Mouse (Mus musculus) cerebellum, adult 11-12 months (tissue): ENCODE results near the gene Pdss2.

Experiments used
- DNase-seq: peaks from one replicate; pipeline ENCODE4 v3.0.0; 2022

Pdss2 gene

GRCm38 (mm10) chr10:43220910-43221625, at the start of gene Pdss2:
TSS of gene Pdss2 (plus strand) at chr10:43221486.
- DNase-seq, result peak; percentile 95

DNA sequence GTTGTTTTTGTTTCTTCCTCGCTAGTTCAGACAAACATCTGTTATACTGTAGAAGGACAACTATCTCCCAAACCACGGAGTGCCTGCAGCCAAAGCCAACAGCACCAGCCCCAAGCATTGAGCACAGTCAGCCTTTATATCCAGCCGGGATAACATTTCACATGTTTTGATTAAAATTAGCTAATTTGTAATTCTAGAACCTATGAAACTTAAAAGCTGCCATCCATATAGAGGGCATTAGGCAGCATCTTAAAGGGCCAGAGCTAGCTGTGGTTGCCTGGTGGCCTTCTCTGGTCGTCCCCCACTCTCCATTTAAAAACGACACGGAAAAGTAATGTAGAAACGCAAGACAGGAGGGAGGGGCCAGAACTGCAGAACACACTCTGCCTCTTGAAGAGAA, 49.2 kb upstream of the Pdss2 start:
- no peak for DNase-seq

- DNase-seq, result no peak
These were observed 48.7 kb upstream of the Pdss2 start for GRCm38 (mm10) chr10:43172554-43172953.

DNA sequence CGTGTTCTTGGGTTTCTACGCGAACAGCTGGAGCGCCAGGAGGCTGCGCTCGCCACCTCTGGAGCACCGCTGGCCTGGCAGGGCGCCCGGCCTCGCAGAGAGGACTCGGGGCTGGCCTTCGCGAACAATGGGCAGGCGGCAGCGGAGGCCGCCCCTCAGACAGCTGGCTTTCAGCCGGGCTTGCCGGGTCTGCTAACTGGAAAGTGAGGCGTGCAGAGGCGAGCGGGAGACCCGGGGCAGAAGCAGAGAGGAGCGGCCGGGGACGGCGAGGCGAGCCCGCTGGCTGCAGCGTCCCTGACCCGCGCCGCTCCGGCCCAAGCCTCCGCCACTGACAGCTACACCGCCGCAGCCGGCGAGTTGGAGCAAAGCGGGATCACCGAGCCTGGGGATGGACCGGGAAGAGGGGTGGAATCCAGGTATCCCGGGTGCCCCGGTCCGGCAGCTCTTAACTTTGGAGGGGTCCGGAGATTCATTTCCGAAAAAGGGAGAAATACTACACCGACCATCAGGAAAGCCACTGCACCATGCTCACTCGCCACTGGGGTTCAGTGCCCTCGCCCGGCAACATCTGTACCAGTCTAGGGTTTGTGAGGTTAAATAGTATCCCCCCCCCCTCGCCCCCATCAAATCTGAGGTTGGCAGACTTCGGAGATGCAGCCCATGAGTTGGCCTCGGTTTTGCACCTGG, 48.0 kb upstream of the Pdss2 start:
- peak; percentile 66 for DNase-seq

- DNase-seq, result no peak
These were observed 47.4 kb upstream of the Pdss2 start for GRCm38 (mm10) chr10:43173828-43174325.

GRCm38 (mm10) chr10:43174326-43175155, 46.7 kb upstream of the Pdss2 start, which contains the start of the genes Sobp and 9030612E09Rik:
TSS of gene Sobp (minus strand) at chr10:43174530.
TSS of gene 9030612E09Rik (plus strand) at chr10:43174704.
- peak; percentile 84 for DNase-seq

- peak; percentile 67 for DNase-seq
These were observed 46.1 kb upstream of the Pdss2 start for GRCm38 (mm10) chr10:43175156-43175601.

DNA sequence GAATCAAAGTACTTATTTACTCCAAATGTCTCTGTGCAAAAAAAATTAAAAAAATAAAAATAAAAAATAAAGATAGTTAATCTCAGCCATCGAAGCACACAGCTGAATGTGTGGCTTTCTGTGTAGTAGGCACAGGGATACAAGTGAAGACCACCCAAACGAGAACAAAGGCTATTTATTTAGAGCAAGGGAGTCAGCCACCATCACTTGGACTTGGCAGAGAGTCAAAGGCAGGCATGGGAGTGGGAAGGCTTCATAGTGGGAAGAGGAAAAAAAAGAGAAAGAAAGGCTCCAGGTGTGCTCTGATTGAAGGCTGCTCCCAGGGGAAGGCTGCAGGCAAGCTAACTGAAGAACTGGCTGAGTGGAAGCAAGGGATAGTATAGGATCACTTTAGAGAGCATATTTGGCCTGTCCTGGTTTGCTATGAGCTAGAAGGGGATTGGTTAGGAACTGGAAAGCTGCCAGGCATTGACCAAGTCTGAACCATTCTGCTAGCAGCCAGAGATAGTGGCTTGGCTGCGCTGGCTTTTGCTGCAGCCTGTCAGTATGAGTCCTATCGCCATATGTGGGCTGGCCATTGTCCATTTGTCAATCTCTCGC, 40.9 kb upstream of the Pdss2 start:
- peak; percentile 49 for DNase-seq

DNA sequence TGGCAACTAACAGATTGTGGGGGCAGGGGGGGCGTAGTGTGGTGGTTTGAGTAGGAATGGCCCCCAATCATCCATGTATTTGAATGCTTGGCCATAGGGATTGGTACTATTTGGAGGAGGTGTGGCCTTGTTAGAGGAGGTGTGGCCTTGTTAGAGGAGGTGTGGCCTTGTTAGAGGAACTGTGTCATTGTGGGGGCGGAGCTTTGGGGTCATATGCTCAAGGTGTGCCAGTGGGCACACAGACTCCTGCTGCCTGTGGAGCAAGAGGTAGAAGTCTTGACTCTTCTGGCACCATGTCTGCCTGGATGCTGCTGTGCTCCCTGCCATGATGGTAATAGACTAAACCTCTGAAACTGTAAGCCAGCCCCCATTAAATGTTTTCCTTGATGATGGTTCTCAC, 21.1 kb upstream of the Pdss2 start:
- no peak for DNase-seq

- no peak for DNase-seq
These were observed 17.4 kb upstream of the Pdss2 start for GRCm38 (mm10) chr10:43203865-43204264.

- DNase-seq, result no peak
These were observed 9.4 kb upstream of the Pdss2 start for GRCm38 (mm10) chr10:43211866-43212265.

- no peak for DNase-seq
These were observed 3.9 kb upstream of the Pdss2 start for GRCm38 (mm10) chr10:43217361-43217900.

GRCm38 (mm10) chr10:43220479-43220878, 807 bp upstream of the Pdss2 start:
- DNase-seq, result peak; percentile 7

DNA sequence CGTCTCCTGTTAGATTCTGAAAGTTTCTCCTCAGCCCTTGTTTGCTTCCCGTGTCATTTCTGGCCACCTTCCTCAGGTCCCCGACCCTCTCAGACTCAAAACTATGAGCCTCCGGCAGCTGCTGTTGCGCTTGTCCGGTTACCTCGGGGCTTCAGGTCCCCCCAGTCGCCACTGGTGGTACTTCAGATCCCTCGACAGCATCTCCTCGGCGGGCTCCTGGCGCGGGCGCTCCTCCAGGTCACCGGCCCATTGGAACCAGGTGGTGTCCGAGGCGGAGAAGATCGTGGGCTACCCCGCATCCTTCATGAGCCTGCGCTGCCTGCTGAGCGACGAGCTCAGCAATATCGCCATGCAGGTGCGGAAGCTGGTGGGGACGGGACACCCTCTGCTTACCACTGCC, 373 bp downstream of the Pdss2 start:
- peak; percentile 64 for DNase-seq

DNA sequence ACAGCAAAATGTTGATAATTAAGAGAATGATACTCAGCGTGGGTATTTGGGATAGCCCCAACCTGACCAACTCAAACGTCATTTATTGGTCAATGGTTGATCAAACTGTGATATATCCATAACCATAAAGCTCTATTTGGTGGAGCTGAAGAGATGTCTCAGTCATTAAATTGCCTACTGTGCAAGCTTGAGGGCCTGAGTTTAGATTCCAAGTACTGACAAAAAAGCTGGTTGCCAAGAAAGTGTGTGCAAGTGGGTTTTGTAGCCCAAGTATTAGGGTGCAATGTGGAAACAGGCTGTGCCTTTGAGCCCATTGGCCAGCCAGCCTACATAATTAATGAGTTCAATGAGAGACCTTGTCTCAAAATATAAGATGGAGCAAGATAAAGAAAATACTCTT, 2.1 kb downstream of the Pdss2 start:
- DNase-seq, result no peak

- no peak for DNase-seq
These were observed 5.1 kb downstream of the Pdss2 start for GRCm38 (mm10) chr10:43226391-43226790.

- no peak for DNase-seq
These were observed 8.0 kb downstream of the Pdss2 start for GRCm38 (mm10) chr10:43229236-43229635.

- no peak for DNase-seq
These were observed 13.2 kb downstream of the Pdss2 start for GRCm38 (mm10) chr10:43234522-43234921.

DNA sequence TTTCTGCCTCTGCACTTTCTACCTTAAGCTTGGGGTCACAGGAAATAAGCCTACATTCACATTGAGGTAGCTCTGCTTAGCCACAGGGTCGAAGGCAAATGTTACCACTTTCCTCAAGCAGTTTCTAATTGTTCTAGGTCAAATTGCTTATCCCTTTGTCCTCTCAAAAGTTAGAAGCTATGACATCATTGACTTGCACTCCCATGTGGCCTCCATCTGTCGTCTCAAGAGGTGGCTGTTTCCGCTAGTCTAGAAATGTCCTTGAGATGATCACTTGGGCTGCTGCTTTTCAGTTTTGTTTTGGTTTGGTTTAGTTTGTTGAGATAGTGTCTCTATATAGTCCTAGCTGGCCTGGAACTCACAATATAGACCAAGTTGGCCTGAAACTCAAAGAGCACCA, 13.7 kb downstream of the Pdss2 start:
- DNase-seq, result no peak

DNA sequence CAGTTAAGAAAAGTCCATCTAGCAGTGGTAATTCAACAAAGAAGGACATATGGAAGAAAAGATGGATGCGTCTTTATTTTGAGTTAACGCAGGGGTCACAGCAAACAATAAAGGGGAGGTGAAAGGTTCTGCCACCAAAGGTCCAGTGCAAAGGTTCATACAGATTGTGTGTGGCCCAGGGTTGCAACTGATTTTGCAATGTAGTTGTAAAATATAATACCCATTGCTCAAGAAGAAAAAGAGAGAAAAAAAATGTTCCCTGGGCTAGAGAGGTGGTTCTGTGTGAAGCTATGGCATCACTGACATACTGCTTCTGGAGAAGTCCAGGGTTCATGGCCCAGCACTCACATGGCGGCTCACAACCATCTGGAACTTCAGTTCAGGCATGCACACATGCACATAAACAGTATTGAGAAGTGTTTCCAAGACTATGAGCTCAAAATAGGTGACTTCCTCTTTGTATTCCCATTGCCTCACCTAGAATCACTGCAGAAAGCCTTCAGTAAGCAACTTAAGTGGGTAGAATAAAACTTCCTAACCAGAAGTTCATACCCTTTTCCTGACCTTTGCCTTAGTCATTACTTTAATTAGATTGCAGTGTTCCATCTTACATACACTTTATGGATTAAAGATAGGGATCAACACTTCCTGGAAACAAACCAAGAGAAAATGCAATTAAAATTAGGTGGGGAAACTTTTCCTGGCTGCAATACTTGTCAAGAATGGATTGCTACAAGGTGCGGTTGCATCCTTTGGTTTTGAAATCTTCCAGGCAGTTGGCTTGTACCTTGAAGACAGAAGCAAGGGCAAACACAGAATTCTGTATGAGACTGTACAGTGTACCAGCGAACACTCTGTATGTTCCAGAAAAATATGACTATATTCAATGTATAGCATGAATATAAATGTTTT, 14.7 kb downstream of the Pdss2 start:
- DNase-seq, result no peak

DNA sequence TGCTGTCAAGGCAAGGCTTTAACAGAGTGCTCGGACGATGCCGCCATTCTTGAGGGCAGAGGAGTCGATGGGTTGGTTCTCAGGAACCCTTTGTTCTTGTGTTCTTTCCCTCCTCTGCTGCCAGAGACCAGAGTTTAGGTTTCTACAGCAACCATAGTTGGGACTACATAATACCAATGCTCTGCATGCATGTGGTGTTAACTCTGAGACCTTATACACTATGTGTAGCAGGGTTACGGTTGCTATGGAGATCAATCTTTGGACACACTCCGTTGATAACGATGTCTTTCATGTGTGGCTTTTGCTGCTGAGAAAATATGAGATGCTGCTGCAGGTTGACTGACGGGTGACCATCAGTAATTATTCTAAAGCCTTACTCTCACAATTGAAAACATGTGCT, 20.9 kb downstream of the Pdss2 start:
- DNase-seq, result no peak
